Mouse (Mus musculus): Measurements from ENCODE around the gene Cdk8. TPM values are rescaled to one million over a fixed set of nuclear protein-coding genes. Genes with fewer than 3 reads are reported as not detected.

Gene Cdk8
- total and polyA plus RNA-seq, 3 experiments = 15.0 to 15.6 (median 15.5) TPM

GRCm38 (mm10) chr5:146292896-146293680 is 62.1 kb downstream of the Cdk8 start:
- Histone ChIP-seq H3K4me1 (ENCODE audit: control insufficient read depth, insufficient read depth, low read length) (no peaks in the 10 kb centered on the region; the same call in 1 of the 2 replicates), H3K9ac (ENCODE audit: low read depth, low read length) (no peak overlapping the region), H3K79me2 (replicated peaks; ENCODE audit: control insufficient read depth, insufficient read depth, low read length) (no peaks in the 10 kb centered on the region), H3K27ac (peak overlapping the region; percentile 31), H3K4me3 (no peak overlapping the region), H3K27me3 (ENCODE audit: control insufficient read depth, insufficient read depth, low read length) (no peaks in the 10 kb centered on the region), H3K36me3 (ENCODE audit: control insufficient read depth, insufficient read depth, low read length) (no peaks in the 10 kb centered on the region; the same call in 1 of the 2 replicates)
- intact Hi-C loops (cut with DNase I) = loop anchor here (5.0 kb wide), 1 partner anchor 76 kb away; no protein-coding TSS in a partner anchor
- no peak for TF ChIP-seq EP300 (IDR thresholded peaks at IDR 0.05; ENCODE audit: insufficient read depth, low read depth, low read length)
- TF ChIP-seq CTCF (IDR thresholded peaks at IDR 0.05) = no peak
- TF ChIP-seq POLR2A (IDR thresholded peaks at IDR 0.05; ENCODE audit: insufficient read depth, low read depth, low read length) = no peak
- DNase-seq = no peak
- WGBS = 69% methylated on average over 5 of the region's 5 CpGs

GRCm38 (mm10) chr5:146293919-146294700 is 63.1 kb downstream of the Cdk8 start:
- WGBS = 91% methylated on average over 11 of the region's 11 CpGs
- intact Hi-C loops (cut with DNase I) = loop anchor here (5.0 kb wide), 1 partner anchor 77 kb away; no protein-coding TSS in a partner anchor
- no peaks in the 10 kb centered on the region; the same call in 1 of the 2 replicates for H3K4me1 ChIP-seq (ENCODE audit: control insufficient read depth, insufficient read depth, low read length)
- no peak overlapping the region for H3K4me3 ChIP-seq
- no peak for TF ChIP-seq CTCF (IDR thresholded peaks at IDR 0.05)
- TF ChIP-seq EP300 (IDR thresholded peaks at IDR 0.05; ENCODE audit: insufficient read depth, low read depth, low read length) = no peak
- TF ChIP-seq POLR2A (IDR thresholded peaks at IDR 0.05; ENCODE audit: insufficient read depth, low read depth, low read length) = no peak
- no peak overlapping the region for H3K9ac ChIP-seq (ENCODE audit: low read depth, low read length)
- no peak overlapping the region for H3K27ac ChIP-seq
- no peaks in the 10 kb centered on the region for H3K27me3 ChIP-seq (ENCODE audit: control insufficient read depth, insufficient read depth, low read length)
- H3K36me3 ChIP-seq (ENCODE audit: control insufficient read depth, insufficient read depth, low read length) = no peaks in the 10 kb centered on the region; the same call in 1 of the 2 replicates
- H3K79me2 ChIP-seq (replicated peaks; ENCODE audit: control insufficient read depth, insufficient read depth, low read length) = no peaks in the 10 kb centered on the region
- DNase-seq = no peak

- Histone ChIP-seq H3K9ac (ENCODE audit: low read depth, low read length) (no peak overlapping the region), H3K4me1 (ENCODE audit: control insufficient read depth, insufficient read depth, low read length) (no peaks in the 10 kb centered on the region; the same call in 1 of the 2 replicates), H3K79me2 (replicated peaks; ENCODE audit: control insufficient read depth, insufficient read depth, low read length) (no peaks in the 10 kb centered on the region), H3K36me3 (ENCODE audit: control insufficient read depth, insufficient read depth, low read length) (no peaks in the 10 kb centered on the region; the same call in 1 of the 2 replicates), H3K27ac (no peak overlapping the region), H3K27me3 (ENCODE audit: control insufficient read depth, insufficient read depth, low read length) (no peaks in the 10 kb centered on the region), H3K4me3 (no peak overlapping the region)
- WGBS = 84% methylated on average over 5 of the region's 5 CpGs
- TF ChIP-seq POLR2A (IDR thresholded peaks at IDR 0.05; ENCODE audit: insufficient read depth, low read depth, low read length) = no peak
- no peak for TF ChIP-seq CTCF (IDR thresholded peaks at IDR 0.05)
- no peak for TF ChIP-seq EP300 (IDR thresholded peaks at IDR 0.05; ENCODE audit: insufficient read depth, low read depth, low read length)
- intact Hi-C loops (cut with DNase I) = loop anchor here (5.0 kb wide), 1 partner anchor 78 kb away; no protein-coding TSS in a partner anchor
- DNase-seq = no peak
Measured at GRCm38 (mm10) chr5:146294834-146295233, 63.8 kb downstream of the Cdk8 start.

- TF ChIP-seq POLR2A (IDR thresholded peaks at IDR 0.05; ENCODE audit: insufficient read depth, low read depth, low read length) (no peak), EP300 (IDR thresholded peaks at IDR 0.05; ENCODE audit: insufficient read depth, low read depth, low read length) (no peak), CTCF (IDR thresholded peaks at IDR 0.05) (no peak)
- Histone ChIP-seq H3K27ac (no peak overlapping the region), H3K4me1 (ENCODE audit: control insufficient read depth, insufficient read depth, low read length) (no peaks in the 10 kb centered on the region), H3K4me3 (no peak overlapping the region), H3K27me3 (ENCODE audit: control insufficient read depth, insufficient read depth, low read length) (no peaks in the 10 kb centered on the region), H3K36me3 (ENCODE audit: control insufficient read depth, insufficient read depth, low read length) (no peaks in the 10 kb centered on the region), H3K79me2 (replicated peaks; ENCODE audit: control insufficient read depth, insufficient read depth, low read length) (no peaks in the 10 kb centered on the region), H3K9ac (ENCODE audit: low read depth, low read length) (no peak overlapping the region)
- no peak for DNase-seq
- intact Hi-C loops (cut with DNase I) = no loop called here
- 83% methylated on average over 13 of the region's 13 CpGs for WGBS
Measured at GRCm38 (mm10) chr5:146298807-146299519, 67.9 kb downstream of the Cdk8 start.

- Histone ChIP-seq H3K4me3 (no peak overlapping the region), H3K36me3 (ENCODE audit: control insufficient read depth, insufficient read depth, low read length) (no peaks in the 10 kb centered on the region), H3K9ac (ENCODE audit: low read depth, low read length) (no peak overlapping the region), H3K79me2 (replicated peaks; ENCODE audit: control insufficient read depth, insufficient read depth, low read length) (no peaks in the 10 kb centered on the region), H3K27me3 (ENCODE audit: control insufficient read depth, insufficient read depth, low read length) (no peaks in the 10 kb centered on the region), H3K27ac (no peak overlapping the region), H3K4me1 (ENCODE audit: control insufficient read depth, insufficient read depth, low read length) (no peaks in the 10 kb centered on the region)
- TF ChIP-seq EP300 (IDR thresholded peaks at IDR 0.05; ENCODE audit: insufficient read depth, low read depth, low read length) = no peak
- TF ChIP-seq CTCF (IDR thresholded peaks at IDR 0.05) = no peak
- no peak for TF ChIP-seq POLR2A (IDR thresholded peaks at IDR 0.05; ENCODE audit: insufficient read depth, low read depth, low read length)
- intact Hi-C loops (cut with DNase I) = no loop called here
- 71% methylated on average over 8 of the region's 8 CpGs for WGBS
- DNase-seq = peak; percentile 53 to 55
Measured at GRCm38 (mm10) chr5:146299520-146299870, 68.5 kb downstream of the Cdk8 start.
